Mouse (Mus musculus) cortical plate, adult 2 months (tissue): ENCODE measurements at regions not wholly inside any gene's neighbourhood (a gene's known extent, or its start where the extent isn't known, plus 50 kb on each side); places are given as distances from the start of the nearest gene placed in this dataset.

Experiments used
- H3K27ac ChIP-seq: fragments of 200-500 bp; 2 replicates; pipeline ENCODE4 v1.5.1; 2012; ENCODE audit warnings: low read length, control low read depth, inconsistent platforms; ENCODE audit not compliant: insufficient read depth
- H3K4me1 ChIP-seq: fragments of 200-500 bp; 2 replicates; pipeline ENCODE4 v1.6.1; 2011; ENCODE audit warnings: low read length; ENCODE audit not compliant: control insufficient read depth, insufficient read depth
- H3K4me3 ChIP-seq: fragments of 200-500 bp; 2 replicates; pipeline ENCODE4 v1.5.1; 2011; ENCODE audit warnings: mild to moderate bottlenecking, low read length, control low read depth; ENCODE audit not compliant: insufficient read depth
- CTCF ChIP-seq: fragments of 200-500 bp; IDR thresholded peaks from 2 replicates; pipeline ENCODE4 v1.5.1; 2011; ENCODE audit warnings: mild to moderate bottlenecking, control low read depth, low read length; ENCODE audit not compliant: insufficient read depth; ENCODE audit errors: extremely low read depth
- POLR2A ChIP-seq: fragments of 200-500 bp; IDR thresholded peaks from 2 replicates; pipeline ENCODE4 v1.6.1; 2011; ENCODE audit warnings: mild to moderate bottlenecking, low read length, control low read depth; ENCODE audit not compliant: insufficient read depth; ENCODE audit errors: extremely low read depth

DNA sequence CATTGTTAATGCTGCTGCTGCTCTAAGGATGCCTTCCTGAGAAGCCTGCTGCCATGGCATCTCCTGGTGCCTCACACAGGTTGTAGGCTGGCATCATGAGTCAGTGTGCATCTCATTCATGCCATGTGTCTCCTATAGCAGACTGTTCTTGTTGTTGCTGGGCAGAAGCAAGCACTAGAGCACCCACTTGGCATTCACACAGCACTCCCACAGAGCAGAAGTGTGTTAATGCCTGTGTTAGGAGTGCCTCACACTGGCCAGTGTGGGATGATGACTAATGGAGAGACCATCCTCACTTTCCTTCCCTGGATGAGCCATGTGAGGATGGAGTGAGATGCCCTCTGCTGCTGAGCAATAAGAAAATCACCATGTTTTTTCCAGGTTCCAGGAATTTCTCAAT lies 146.9 kb upstream of the Pum3 start:
- no peak overlapping the region for H3K4me3 ChIP-seq
- no peak overlapping the region for H3K27ac ChIP-seq
- no peaks in the 10 kb centered on the region for H3K4me1 ChIP-seq
- no peak for TF ChIP-seq POLR2A
- TF ChIP-seq CTCF = peak; percentile 52; the same call in 1 of the 2 replicates

- TF ChIP-seq POLR2A (no peak), CTCF (no peak)
- H3K4me3 ChIP-seq = no peak overlapping the region
- H3K27ac ChIP-seq = no peak overlapping the region
- peaks cover 3% of the 10 kb centered on the region; the same call in 1 of the 2 replicates for H3K4me1 ChIP-seq
These were observed 137.3 kb upstream of the Pum3 start for GRCm38 (mm10) chr19:27566929-27567328.

DNA sequence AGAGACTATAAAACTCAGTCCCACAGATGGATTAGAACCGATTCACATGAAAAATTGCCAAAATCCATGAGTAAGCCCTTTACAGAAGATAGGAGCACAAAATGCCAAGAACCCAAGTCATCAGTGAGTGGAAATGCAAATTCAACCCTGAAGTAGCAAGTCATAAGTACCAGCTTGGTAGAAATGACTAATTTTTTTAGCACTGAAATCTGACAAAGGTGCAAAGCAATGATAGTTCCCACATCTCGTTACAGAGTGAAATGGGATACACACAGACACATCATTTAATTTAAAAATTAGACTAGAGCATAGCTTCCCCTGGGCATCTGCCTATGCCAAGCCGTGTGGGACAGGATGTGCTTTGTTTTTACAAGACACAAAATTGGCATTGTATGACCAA lies 136.4 kb upstream of the Pum3 start:
- no peak for TF ChIP-seq POLR2A
- Histone ChIP-seq H3K4me3 (no peak overlapping the region), H3K4me1 (peaks cover 3% of the 10 kb centered on the region; the same call in 1 of the 2 replicates), H3K27ac (no peak overlapping the region)

DNA sequence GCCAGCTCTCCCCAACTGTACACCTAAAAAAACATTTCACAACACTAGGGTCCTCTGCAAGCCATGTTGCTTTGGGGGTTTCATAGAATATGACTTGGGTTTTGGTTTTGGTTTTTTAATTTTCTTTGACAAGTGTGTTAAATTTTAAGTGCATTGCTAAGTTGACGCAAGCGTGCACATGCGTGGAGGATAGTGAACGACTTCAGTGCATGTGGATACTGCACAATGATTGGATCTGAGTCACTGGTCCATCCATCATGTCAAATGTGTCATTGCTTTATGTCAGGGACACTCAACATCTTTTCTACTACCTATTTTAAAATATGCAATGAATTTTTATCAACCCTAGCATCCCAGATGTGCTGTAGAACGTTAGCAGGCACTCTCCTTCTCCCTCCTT lies 134.5 kb upstream of the Pum3 start:
- no peak for TF ChIP-seq CTCF
- TF ChIP-seq POLR2A = no peak
- no peak overlapping the region for H3K4me3 ChIP-seq
- H3K4me1 ChIP-seq = peaks cover 3% of the 10 kb centered on the region; the same call in 1 of the 2 replicates
- H3K27ac ChIP-seq = no peak overlapping the region

- Histone ChIP-seq H3K4me3 (no peak overlapping the region), H3K27ac (no peak overlapping the region), H3K4me1 (peaks cover 3% of the 10 kb centered on the region; the same call in 1 of the 2 replicates)
- no peak for TF ChIP-seq CTCF
- TF ChIP-seq POLR2A = no peak
These were observed 134.0 kb upstream of the Pum3 start for GRCm38 (mm10) chr19:27563592-27563991.

DNA sequence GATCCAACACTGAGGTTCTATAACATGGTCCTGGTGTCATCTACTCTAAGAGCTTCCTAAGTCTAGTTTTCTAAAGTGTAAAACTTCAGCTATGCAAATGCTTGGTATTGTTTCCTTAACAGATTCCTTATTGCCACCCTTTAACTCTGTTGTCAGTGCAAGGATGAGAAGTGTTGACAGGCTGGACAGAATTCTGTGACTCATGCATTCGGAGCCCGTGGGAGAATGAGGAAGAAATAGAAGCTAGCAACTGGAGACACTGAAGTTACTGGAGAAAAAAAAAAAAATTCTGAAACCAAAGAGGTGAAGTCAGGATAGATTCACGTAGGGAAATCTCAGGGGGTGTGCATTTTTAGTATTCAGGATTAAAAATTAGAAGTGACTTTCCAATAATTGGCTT lies 128.6 kb upstream of the Pum3 start:
- Histone ChIP-seq H3K4me1 (peaks cover 3% of the 10 kb centered on the region), H3K4me3 (no peak overlapping the region), H3K27ac (no peak overlapping the region)
- TF ChIP-seq POLR2A (no peak), CTCF (no peak)

- Histone ChIP-seq H3K4me3 (no peak overlapping the region), H3K4me1 (peaks cover 3% of the 10 kb centered on the region), H3K27ac (peak overlapping the region; percentile 90; the same call in 1 of the 2 replicates)
- TF ChIP-seq POLR2A (no peak), CTCF (no peak)
These were observed 127.1 kb upstream of the Pum3 start for GRCm38 (mm10) chr19:27556697-27557096.

- Histone ChIP-seq H3K27ac (no peak overlapping the region; the same call in 1 of the 2 replicates), H3K4me1 (peaks cover 3% of the 10 kb centered on the region)
- no peak for TF ChIP-seq CTCF
- no peak for TF ChIP-seq POLR2A
These were observed 125.2 kb upstream of the Pum3 start for GRCm38 (mm10) chr19:27554841-27555240.

GRCm38 (mm10) chr19:27553266-27553665 lies 123.6 kb upstream of the Pum3 start:
- Histone ChIP-seq H3K27ac (no peak overlapping the region), H3K4me1 (peaks cover 3% of the 10 kb centered on the region), H3K4me3 (no peak overlapping the region)
- TF ChIP-seq CTCF = no peak
- TF ChIP-seq POLR2A = no peak

More at GRCm38 (mm10) chr19:27554841-27555240, 125.2 kb upstream of the Pum3 start:
- H3K4me3 ChIP-seq = no peak overlapping the region

DNA sequence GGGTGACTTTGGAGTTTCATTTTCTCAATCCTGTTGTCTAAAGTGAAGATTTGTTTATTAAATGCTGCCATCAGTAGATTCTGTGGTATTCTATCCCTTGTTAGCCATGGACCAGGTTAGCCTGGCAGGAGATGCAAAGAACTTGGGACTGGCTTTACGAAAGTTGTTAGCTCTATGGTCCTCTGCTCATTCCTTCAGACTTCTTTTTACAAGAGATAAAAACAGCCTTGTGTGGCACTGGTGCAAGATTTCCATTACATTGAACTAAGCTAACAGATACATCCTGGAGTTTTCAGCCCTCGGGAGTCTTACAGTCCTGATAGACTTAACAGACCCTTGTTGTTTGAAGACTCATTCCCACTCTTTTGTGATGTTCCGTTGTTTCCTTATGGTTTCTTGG lies 108.1 kb upstream of the Pum3 start:
- TF ChIP-seq POLR2A (no peak), CTCF (no peak)
- Histone ChIP-seq H3K4me3 (no peak overlapping the region), H3K4me1 (no peaks in the 10 kb centered on the region), H3K27ac (no peak overlapping the region)
